Mouse (Mus musculus): Measurements from ENCODE around the gene Tmem219. TPM values are rescaled to one million over a fixed set of nuclear protein-coding genes. Genes with fewer than 3 reads are reported as not detected.

Gene Tmem219
- 18.7 and 20.0 TPM in 2 replicates for polyA plus RNA-seq (2015; fragmentation: Nextera tagmentation; extraction: Ambion mirVana)

GRCm38 (mm10) chr7:126922624-126923060 lies at the start of gene Tmem219:
Tmem219 (minus strand) TSS chr7:126922917.
- Histone ChIP-seq H3K27ac (ENCODE audit: low read length) (0 out of 2 replicates have a peak within 1 kb of the TSS, but pooled peaks have one; percentile 27), H3K4me2 (ENCODE audit: low read depth, low read length) (peak within 1 kb of the TSS; percentile 27; the same call in 1 of the 2 replicates), H3K4me1 (ENCODE audit: control insufficient read depth, low read depth, low read length) (peaks cover 16% of the 10 kb centered on the region), H3K4me3 (ENCODE audit: low read depth, low read length) (peak within 1 kb of the TSS; percentile 32), H3K9ac (ENCODE audit: low read depth, low read length) (no peak within 1 kb of the TSS), H3K9me3 (replicated peaks; ENCODE audit: control insufficient read depth, low read length) (no peaks in the 10 kb centered on the region), H3K27me3 (ENCODE audit: control insufficient read depth, insufficient read depth, low read depth, low read length) (no peaks in the 10 kb centered on the region), H3K36me3 (ENCODE audit: control insufficient read depth, insufficient read depth) (no peaks in the 10 kb centered on the region)
- ATAC-seq (ENCODE audit: low read depth), result peak; percentile 47
- WGBS (ENCODE audit: insufficient replicate concordance), result 55% methylated on average over 5 of the region's 5 CpGs

DNA sequence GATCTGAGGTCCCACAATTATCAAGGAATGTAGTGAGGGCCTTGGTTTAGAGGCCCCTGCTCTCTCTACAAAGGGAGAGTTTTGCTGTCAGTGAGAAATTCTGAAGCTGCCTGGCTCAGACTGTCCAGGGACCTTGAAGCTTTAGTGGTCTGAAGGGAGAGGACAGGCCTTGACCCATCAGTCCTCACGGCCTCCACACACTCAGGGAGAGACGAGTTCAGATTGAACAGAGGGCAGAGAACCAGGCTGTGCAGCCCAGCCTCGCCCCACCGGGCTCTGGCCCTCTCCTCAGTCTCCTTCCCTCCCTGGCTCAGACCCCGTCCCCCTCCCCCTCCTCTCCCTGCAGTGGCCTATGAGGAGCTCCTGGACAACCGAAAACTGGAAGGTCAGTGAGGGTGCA lies 44.6 kb upstream of the Tmem219 start:
- Histone ChIP-seq H3K27me3 (ENCODE audit: control insufficient read depth, insufficient read depth, low read depth, low read length) (peaks cover 8% of the 10 kb centered on the region), H3K27ac (ENCODE audit: low read length) (no peak overlapping the region), H3K36me3 (ENCODE audit: control insufficient read depth, insufficient read depth) (no peaks in the 10 kb centered on the region), H3K9me3 (replicated peaks; ENCODE audit: control insufficient read depth, low read length) (no peaks in the 10 kb centered on the region), H3K4me3 (ENCODE audit: low read depth, low read length) (no peak overlapping the region), H3K4me2 (ENCODE audit: low read depth, low read length) (no peak overlapping the region), H3K9ac (ENCODE audit: low read depth, low read length) (no peak overlapping the region), H3K4me1 (ENCODE audit: control insufficient read depth, low read depth, low read length) (no peaks in the 10 kb centered on the region)
- WGBS (ENCODE audit: insufficient replicate concordance), result 60% methylated on average over 6 of the region's 6 CpGs
- ATAC-seq (ENCODE audit: low read depth), result no peak

- Histone ChIP-seq H3K9me3 (replicated peaks; ENCODE audit: control insufficient read depth, low read length) (no peaks in the 10 kb centered on the region), H3K4me3 (ENCODE audit: low read depth, low read length) (no peak overlapping the region), H3K9ac (ENCODE audit: low read depth, low read length) (no peak overlapping the region), H3K36me3 (ENCODE audit: control insufficient read depth, insufficient read depth) (no peaks in the 10 kb centered on the region), H3K27me3 (ENCODE audit: control insufficient read depth, insufficient read depth, low read depth, low read length) (peaks cover 8% of the 10 kb centered on the region), H3K27ac (ENCODE audit: low read length) (no peak overlapping the region), H3K4me1 (ENCODE audit: control insufficient read depth, low read depth, low read length) (no peaks in the 10 kb centered on the region), H3K4me2 (ENCODE audit: low read depth, low read length) (no peak overlapping the region)
- ATAC-seq (ENCODE audit: low read depth), result no peak
- 36% methylated on average over 3 of the region's 3 CpGs for WGBS (ENCODE audit: insufficient replicate concordance)
Measured at GRCm38 (mm10) chr7:126965568-126965967, 42.9 kb upstream of the Tmem219 start.

DNA sequence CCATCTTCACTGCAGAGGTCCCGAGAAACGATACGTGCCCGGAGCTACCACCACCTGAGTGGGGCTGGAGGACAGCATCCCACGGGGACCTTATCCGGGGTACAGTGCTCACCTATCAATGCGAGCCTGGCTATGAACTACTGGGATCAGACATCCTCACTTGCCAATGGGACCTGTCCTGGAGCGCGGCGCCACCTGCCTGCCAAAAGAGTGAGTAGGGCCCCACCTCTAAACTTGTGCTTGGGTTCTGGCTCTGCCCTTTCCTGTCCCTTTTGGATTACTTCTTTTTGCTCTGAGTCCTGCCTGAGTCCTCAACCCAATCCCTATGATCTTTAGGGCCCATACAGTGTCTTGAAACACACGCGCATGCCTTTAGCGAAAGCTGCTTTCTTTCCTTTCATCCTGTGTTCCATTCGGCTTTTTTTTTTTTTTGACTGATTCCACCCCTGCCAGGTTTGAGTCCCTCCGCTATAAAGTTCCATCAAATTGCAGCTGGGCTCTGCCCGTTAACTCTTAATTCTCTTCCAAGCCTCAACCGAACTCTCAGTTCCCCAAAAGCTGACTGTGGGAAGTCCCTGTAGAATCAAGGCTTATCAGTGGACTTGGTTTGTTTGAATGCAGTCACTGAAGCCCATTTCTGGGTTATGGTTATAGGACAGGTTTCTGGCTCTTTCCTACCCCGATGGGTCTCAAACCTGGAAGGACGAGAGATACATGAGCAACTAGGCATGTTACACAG lies 41.0 kb upstream of the Tmem219 start:
- Histone ChIP-seq H3K27me3 (ENCODE audit: control insufficient read depth, insufficient read depth, low read depth, low read length) (peaks cover 8% of the 10 kb centered on the region), H3K27ac (ENCODE audit: low read length) (no peak overlapping the region), H3K36me3 (ENCODE audit: control insufficient read depth, insufficient read depth) (no peaks in the 10 kb centered on the region), H3K4me3 (ENCODE audit: low read depth, low read length) (no peak overlapping the region), H3K9ac (ENCODE audit: low read depth, low read length) (no peak overlapping the region), H3K4me1 (ENCODE audit: control insufficient read depth, low read depth, low read length) (no peaks in the 10 kb centered on the region), H3K4me2 (ENCODE audit: low read depth, low read length) (no peak overlapping the region), H3K9me3 (replicated peaks; ENCODE audit: control insufficient read depth, low read length) (no peaks in the 10 kb centered on the region)
- ATAC-seq (ENCODE audit: low read depth), result no peak; the same call in 1 of the 2 replicates
- WGBS (ENCODE audit: insufficient replicate concordance), result 26% methylated on average over 19 of the region's 19 CpGs

GRCm38 (mm10) chr7:126961965-126962364 lies 39.2 kb upstream of the Tmem219 start:
- Histone ChIP-seq H3K27ac (ENCODE audit: low read length) (no peak overlapping the region), H3K4me1 (ENCODE audit: control insufficient read depth, low read depth, low read length) (no peaks in the 10 kb centered on the region), H3K27me3 (ENCODE audit: control insufficient read depth, insufficient read depth, low read depth, low read length) (peaks cover 8% of the 10 kb centered on the region), H3K36me3 (ENCODE audit: control insufficient read depth, insufficient read depth) (no peaks in the 10 kb centered on the region), H3K9ac (ENCODE audit: low read depth, low read length) (no peak overlapping the region), H3K4me3 (ENCODE audit: low read depth, low read length) (no peak overlapping the region), H3K4me2 (ENCODE audit: low read depth, low read length) (no peak overlapping the region), H3K9me3 (replicated peaks; ENCODE audit: control insufficient read depth, low read length) (no peaks in the 10 kb centered on the region)
- 76% methylated on average over 4 of the region's 4 CpGs for WGBS (ENCODE audit: insufficient replicate concordance)
- no peak for ATAC-seq (ENCODE audit: low read depth)

DNA sequence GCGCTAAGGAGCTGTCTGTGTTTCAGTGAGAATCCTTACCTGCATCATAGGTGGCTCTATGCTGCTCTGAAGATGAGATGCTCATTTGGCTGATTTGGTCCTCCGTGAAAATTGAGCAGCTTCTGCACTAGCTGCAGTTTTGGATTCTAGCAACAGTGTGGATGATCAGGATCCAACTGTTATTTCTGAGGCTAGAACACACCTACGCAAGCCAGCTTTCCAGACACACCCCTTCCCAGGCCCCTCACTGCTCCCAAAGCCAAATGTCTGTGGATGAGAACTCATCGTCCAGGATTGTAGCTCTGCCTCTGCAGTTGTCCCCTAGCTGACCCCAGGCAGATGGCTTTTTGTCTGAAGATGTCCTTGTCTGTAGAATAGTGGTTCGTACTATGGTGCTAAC lies 38.4 kb upstream of the Tmem219 start:
- Histone ChIP-seq H3K36me3 (ENCODE audit: control insufficient read depth, insufficient read depth) (no peaks in the 10 kb centered on the region), H3K27me3 (ENCODE audit: control insufficient read depth, insufficient read depth, low read depth, low read length) (peaks cover 8% of the 10 kb centered on the region), H3K27ac (ENCODE audit: low read length) (no peak overlapping the region), H3K4me2 (ENCODE audit: low read depth, low read length) (no peak overlapping the region), H3K4me1 (ENCODE audit: control insufficient read depth, low read depth, low read length) (no peaks in the 10 kb centered on the region), H3K9me3 (replicated peaks; ENCODE audit: control insufficient read depth, low read length) (no peaks in the 10 kb centered on the region), H3K4me3 (ENCODE audit: low read depth, low read length) (no peak overlapping the region), H3K9ac (ENCODE audit: low read depth, low read length) (no peak overlapping the region)
- WGBS (ENCODE audit: insufficient replicate concordance), result 72% methylated on average over 5 of the region's 5 CpGs
- no peak for ATAC-seq (ENCODE audit: low read depth)

DNA sequence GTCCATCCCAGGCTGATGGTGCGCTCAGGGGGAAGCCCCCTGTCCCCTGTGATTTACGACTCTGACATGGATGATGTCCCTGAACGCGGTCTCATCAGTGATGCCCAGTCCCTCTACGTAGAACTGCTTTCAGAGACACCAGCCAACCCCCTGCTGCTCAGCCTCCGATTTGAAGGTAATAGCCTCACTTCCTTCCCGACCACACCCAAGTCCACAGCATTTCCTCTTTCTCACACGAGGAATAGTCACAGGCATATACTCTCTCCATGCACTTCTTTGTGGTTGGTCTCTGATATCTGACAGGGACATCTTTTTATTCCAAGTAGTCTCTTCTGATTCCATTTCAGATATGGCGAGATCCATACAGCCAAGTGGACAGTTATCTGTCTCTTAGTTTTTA lies 37.1 kb upstream of the Tmem219 start:
- Histone ChIP-seq H3K9ac (ENCODE audit: low read depth, low read length) (no peak overlapping the region), H3K36me3 (ENCODE audit: control insufficient read depth, insufficient read depth) (no peaks in the 10 kb centered on the region), H3K27ac (ENCODE audit: low read length) (no peak overlapping the region), H3K9me3 (replicated peaks; ENCODE audit: control insufficient read depth, low read length) (no peaks in the 10 kb centered on the region), H3K4me2 (ENCODE audit: low read depth, low read length) (no peak overlapping the region), H3K4me1 (ENCODE audit: control insufficient read depth, low read depth, low read length) (no peaks in the 10 kb centered on the region), H3K4me3 (ENCODE audit: low read depth, low read length) (no peak overlapping the region), H3K27me3 (ENCODE audit: control insufficient read depth, insufficient read depth, low read depth, low read length) (peaks cover 8% of the 10 kb centered on the region)
- 32% methylated on average over 9 of the region's 9 CpGs for WGBS (ENCODE audit: insufficient replicate concordance)
- no peak for ATAC-seq (ENCODE audit: low read depth)

- peaks cover 21% of the 10 kb centered on the region for H3K27me3 ChIP-seq (ENCODE audit: control insufficient read depth, insufficient read depth, low read depth, low read length)
- no peak overlapping the region for H3K27ac ChIP-seq (ENCODE audit: low read length)
- 25% methylated on average over 3 of the region's 3 CpGs for WGBS (ENCODE audit: insufficient replicate concordance)
- H3K9ac ChIP-seq (ENCODE audit: low read depth, low read length), result no peak overlapping the region
- no peaks in the 10 kb centered on the region for H3K4me1 ChIP-seq (ENCODE audit: control insufficient read depth, low read depth, low read length)
- no peaks in the 10 kb centered on the region for H3K9me3 ChIP-seq (replicated peaks; ENCODE audit: control insufficient read depth, low read length)
- no peak overlapping the region for H3K4me3 ChIP-seq (ENCODE audit: low read depth, low read length)
- no peak for ATAC-seq (ENCODE audit: low read depth)
- no peak overlapping the region for H3K4me2 ChIP-seq (ENCODE audit: low read depth, low read length)
- no peaks in the 10 kb centered on the region for H3K36me3 ChIP-seq (ENCODE audit: control insufficient read depth, insufficient read depth)
Measured at GRCm38 (mm10) chr7:126955125-126955524, 32.4 kb upstream of the Tmem219 start.

DNA sequence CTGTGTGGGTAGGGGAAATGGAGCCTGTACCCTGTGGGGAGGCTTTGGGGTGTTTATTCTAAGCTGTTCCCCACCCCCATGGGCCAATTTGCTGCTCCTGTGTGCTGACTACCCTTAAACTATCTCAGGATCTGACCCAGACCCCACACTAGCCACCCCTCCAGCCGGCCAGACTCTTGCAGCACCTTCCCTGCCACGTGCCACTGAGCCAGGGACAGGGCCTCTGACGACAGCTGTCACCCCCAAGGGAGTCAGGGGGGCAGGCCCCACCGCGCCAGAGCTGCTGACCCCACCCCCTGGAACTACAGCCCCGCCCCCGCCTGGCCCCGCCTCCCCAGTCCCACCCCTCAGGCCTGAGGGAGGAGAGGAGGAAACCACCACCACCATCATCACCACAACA lies 29.9 kb upstream of the Tmem219 start:
- H3K9me3 ChIP-seq (replicated peaks; ENCODE audit: control insufficient read depth, low read length), result no peaks in the 10 kb centered on the region
- H3K9ac ChIP-seq (ENCODE audit: low read depth, low read length), result no peak overlapping the region
- WGBS (ENCODE audit: insufficient replicate concordance), result 0% methylated on average over 7 of the region's 8 CpGs
- peaks cover 5% of the 10 kb centered on the region for H3K4me1 ChIP-seq (ENCODE audit: control insufficient read depth, low read depth, low read length)
- ATAC-seq (ENCODE audit: low read depth), result no peak
- peaks cover 29% of the 10 kb centered on the region for H3K27me3 ChIP-seq (ENCODE audit: control insufficient read depth, insufficient read depth, low read depth, low read length)
- no peaks in the 10 kb centered on the region for H3K36me3 ChIP-seq (ENCODE audit: control insufficient read depth, insufficient read depth)
- no peak overlapping the region for H3K4me3 ChIP-seq (ENCODE audit: low read depth, low read length)
- H3K4me2 ChIP-seq (ENCODE audit: low read depth, low read length), result no peak overlapping the region
- no peak overlapping the region for H3K27ac ChIP-seq (ENCODE audit: low read length)

Measured in liver, embryonic 16.5 days (tissue).